Mouse (Mus musculus): Measurements from ENCODE around the gene Zfp219.
"Not testable (repeated sequence)": the region's sequence is repeated elsewhere in the genome, so short reads cannot be mapped to it uniquely, and the experiment has no call there.

Gene Zfp219

GRCm38 (mm10) chr14:52020486-52021137, at the start of gene Zfp219:
Zfp219 (minus strand) TSS chr14:52020733.
- DNase-seq (ENCODE audit: low read depth, low spot score), result peak; percentile 83

GRCm38 (mm10) chr14:52066135-52066534, 45.6 kb upstream of the Zfp219 start:
- DNase-seq (ENCODE audit: low read depth, low spot score), result no peak

GRCm38 (mm10) chr14:52061798-52062197, 41.3 kb upstream of the Zfp219 start:
- DNase-seq (ENCODE audit: low read depth, low spot score), result no peak

GRCm38 (mm10) chr14:52060800-52061199, 40.3 kb upstream of the Zfp219 start:
- no peak for DNase-seq (ENCODE audit: low read depth, low spot score)

- DNase-seq (ENCODE audit: low read depth, low spot score), result no peak
Measured at GRCm38 (mm10) chr14:52059982-52060381, 39.4 kb upstream of the Zfp219 start.

GRCm38 (mm10) chr14:52052720-52053119, 32.2 kb upstream of the Zfp219 start:
- DNase-seq (ENCODE audit: low read depth, low spot score), result not testable (repeated sequence)

GRCm38 (mm10) chr14:52045966-52046565, 25.5 kb upstream of the Zfp219 start:
- DNase-seq (ENCODE audit: low read depth, low spot score), result no peak

- DNase-seq (ENCODE audit: low read depth, low spot score), result peak; percentile 54
Measured at GRCm38 (mm10) chr14:52044901-52045678, 24.6 kb upstream of the Zfp219 start.

GRCm38 (mm10) chr14:52043446-52043845, 22.9 kb upstream of the Zfp219 start:
- DNase-seq (ENCODE audit: low read depth, low spot score), result no peak

- not testable (repeated sequence) for DNase-seq (ENCODE audit: low read depth, low spot score)
Measured at GRCm38 (mm10) chr14:52042359-52042758, 21.8 kb upstream of the Zfp219 start, which contains the start of gene Olfr221. Olfr221 (minus strand) TSS chr14:52042459.

- DNase-seq (ENCODE audit: low read depth, low spot score), result no peak
Measured at GRCm38 (mm10) chr14:52039332-52039731, 18.8 kb upstream of the Zfp219 start.

- DNase-seq (ENCODE audit: low read depth, low spot score), result no peak
Measured at GRCm38 (mm10) chr14:52035926-52036325, 15.4 kb upstream of the Zfp219 start.

- no peak for DNase-seq (ENCODE audit: low read depth, low spot score)
Measured at GRCm38 (mm10) chr14:52026342-52026741, 5.8 kb upstream of the Zfp219 start.

GRCm38 (mm10) chr14:52024133-52024532, 3.6 kb upstream of the Zfp219 start:
- no peak for DNase-seq (ENCODE audit: low read depth, low spot score)

- peak; percentile 87 for DNase-seq (ENCODE audit: low read depth, low spot score)
Measured at GRCm38 (mm10) chr14:52022709-52023459, 2.4 kb upstream of the Zfp219 start.

GRCm38 (mm10) chr14:52022244-52022708, 1.7 kb upstream of the Zfp219 start:
- no peak for DNase-seq (ENCODE audit: low read depth, low spot score)

GRCm38 (mm10) chr14:52021568-52022212, 1.2 kb upstream of the Zfp219 start:
- no peak for DNase-seq (ENCODE audit: low read depth, low spot score)

GRCm38 (mm10) chr14:52021138-52021529, 601 bp upstream of the Zfp219 start:
- DNase-seq (ENCODE audit: low read depth, low spot score), result no peak

- DNase-seq (ENCODE audit: low read depth, low spot score), result peak; percentile 99
Measured at GRCm38 (mm10) chr14:52019590-52020340, 768 bp downstream of the Zfp219 start.

GRCm38 (mm10) chr14:52019051-52019589, 1.4 kb downstream of the Zfp219 start:
- DNase-seq (ENCODE audit: low read depth, low spot score), result no peak

All from A20 (cell line).